In genomic region chr9:65117516-65117915, GRCm38 (mm10) we compare ENCODE assay signal across 26 mouse cellular contexts. TPM values are rescaled to one million over a fixed set of nuclear protein-coding genes. Genes with fewer than 3 reads are reported as not detected.
DNase-seq lines count a peak whose midpoint lies in the region; ATAC-seq lines count a peak whose summit lies in the region.
"Had no signal": no experiment of that assay in that cellular context is flagged by ENCODE, and none has a peak within 500 bp of the region (broad histone marks: within the 10 kb centered on the region; RNA-seq: fewer than 3 reads in every experiment).

No protein-coding gene starts in this region.

- WGBS in kidney, embryonic 14.5 days = 70% methylated on average over 2 of the region's 2 CpGs

- H3K4me2 ChIP-seq in kidney, embryonic 14.5 days (replicated peaks; ENCODE audit: low read depth, low read length) = no peak overlapping the region
- H3K4me2 ChIP-seq: embryonic facial prominence, embryonic 13.5 days; embryonic facial prominence, embryonic 15.5 days; forebrain, embryonic 13.5 days; forebrain, embryonic 15.5 days had no signal

- no peak for ATAC-seq in kidney, embryonic 14.5 days (ENCODE audit: low FRiP score, low TSS enrichment)
- ATAC-seq: activated CD4-positive, CD25-positive, alpha-beta regulatory T cell, adult 4 months; CD4-positive, CD25-positive, alpha-beta regulatory T cell, adult 4 months; forebrain, embryonic 13.5 days; forebrain, embryonic 15.5 days; forebrain, postnatal 0 days; Patski had no signal

- H3K27ac ChIP-seq in kidney, embryonic 14.5 days (ENCODE audit: low read depth, low read length) = no peak overlapping the region
- H3K27ac ChIP-seq: embryonic facial prominence, embryonic 13.5 days; embryonic facial prominence, embryonic 15.5 days; forebrain, embryonic 13.5 days; forebrain, embryonic 15.5 days had no signal

- no peak overlapping the region for H3K4me3 ChIP-seq in kidney, embryonic 14.5 days (ENCODE audit: low read length)
- H3K4me3 ChIP-seq: embryonic facial prominence, embryonic 13.5 days; embryonic facial prominence, embryonic 15.5 days; erythroblast, embryonic 14.5 days; forebrain, embryonic 13.5 days; forebrain, embryonic 15.5 days had no signal

- no peaks in the 10 kb centered on the region for H3K27me3 ChIP-seq in kidney, embryonic 14.5 days (ENCODE audit: control insufficient read depth, insufficient read depth, low read length)
- H3K27me3 ChIP-seq: forebrain, embryonic 15.5 days had no signal

- DNase-seq in 416B (ENCODE audit: low read depth) (peak; percentile 10), adipocyte (ENCODE audit: low spot score) (peak; percentile 6)
- DNase-seq in gonadal fat pad, adult 2 months (ENCODE audit: low read depth) = peak; percentile 61
- DNase-seq in lung, postnatal 4 days = no peak
- DNase-seq: adrenal gland, adult 2 months; adrenal gland, postnatal 10 days; adrenal gland, postnatal 25 days; B cell, adult 2 months; cerebellum, adult 11 months; cerebellum, adult 18-20 months; cerebellum, adult 8-10 months; cerebellum, adult 9-11 months; cerebellum, postnatal 14 days; cerebellum, postnatal 36 days; embryo, embryonic 11 days; forebrain, postnatal 0 days had no signal

- no peaks in the 10 kb centered on the region for H3K4me1 ChIP-seq in kidney, embryonic 14.5 days (ENCODE audit: control insufficient read depth, insufficient read depth, low read length)
- H3K4me1 ChIP-seq: embryonic facial prominence, embryonic 15.5 days had no signal

- no peaks in the 10 kb centered on the region for H3K36me3 ChIP-seq in kidney, embryonic 14.5 days (ENCODE audit: control insufficient read depth, insufficient read depth, low read length)
- H3K36me3 ChIP-seq: G1E had no signal

- H3K9ac ChIP-seq in kidney, embryonic 14.5 days (ENCODE audit: low read depth, low read length) = no peak overlapping the region
- H3K9ac ChIP-seq: embryonic facial prominence, embryonic 13.5 days; embryonic facial prominence, embryonic 15.5 days; forebrain, embryonic 13.5 days; forebrain, embryonic 15.5 days; forebrain, postnatal 0 days had no signal

- H3K9me3 ChIP-seq in kidney, embryonic 14.5 days (ENCODE audit: control insufficient read depth, low read length) = no peaks in the 10 kb centered on the region
- H3K9me3 ChIP-seq: embryonic facial prominence, embryonic 13.5 days; embryonic facial prominence, embryonic 15.5 days; forebrain, embryonic 13.5 days; forebrain, embryonic 15.5 days; G1E had no signal

RNA-seq across cellular contexts. Expression of gene Igdcc4, which starts 16.2 kb away (rescaled TPM):
- 2.9 and 4.7 TPM in 2 replicates for polyA plus RNA-seq in gonadal fat pad, adult 2 months (2012; rRNA removed)
- polyA plus RNA-seq in kidney, embryonic 14.5 days (2014; fragmentation: Nextera tagmentation; extraction: Ambion mirVana) = 12.7 and 16.4 TPM in 2 replicates
- polyA plus RNA-seq: erythroblast, embryonic 14.5 days; G1E had no signal

RNA-seq across cellular contexts. Expression of gene Igdcc3, which starts 23.5 kb away (rescaled TPM):
- 0.43 and 0.77 TPM in 2 replicates for polyA plus RNA-seq in gonadal fat pad, adult 2 months (2012; rRNA removed)
- polyA plus RNA-seq in kidney, embryonic 14.5 days (2014; fragmentation: Nextera tagmentation; extraction: Ambion mirVana) = 4.5 and 6.1 TPM in 2 replicates
- polyA plus RNA-seq: activated CD4-positive, CD25-positive, alpha-beta regulatory T cell, adult 4 months; CD4-positive, CD25-positive, alpha-beta regulatory T cell, adult 4 months; erythroblast, embryonic 14.5 days; G1E; Patski had no signal

Comparison
In these comparisons a context has a peak if more than half of its experiments do, and no peak if none do; other contexts are left out.
1. DNase-seq: peak in 416B (single experiment), adipocyte (single experiment) and gonadal fat pad, adult 2 months (single experiment); none in lung, postnatal 4 days (0 of 2).